Mouse (Mus musculus) spleen, adult 2 months (tissue): ENCODE results near the gene Gm20388.
"Not testable (repeated sequence)": the region's sequence is repeated elsewhere in the genome, so short reads cannot be mapped to it uniquely, and the experiment has no call there.

Experiments
- CTCF ChIP-seq: fragments of 200-500 bp; IDR thresholded peaks from 2 replicates; pipeline ENCODE4 v1.5.1; 2011; ENCODE audit warnings: mild to moderate bottlenecking, inconsistent platforms; ENCODE audit not compliant: insufficient read depth, insufficient read length, insufficient replicate concordance; ENCODE audit errors: extremely low read depth
- POLR2A ChIP-seq: fragments of 200-500 bp; IDR thresholded peaks from 2 replicates; pipeline ENCODE4 v1.6.1; 2011; ENCODE audit warnings: low read depth, low read length, inconsistent platforms

- not testable (repeated sequence) for TF ChIP-seq CTCF, POLR2A
Measured at GRCm38 (mm10) chr8:120368191-120368590, 457.6 kb downstream of the Gm20388 start.
